Mouse (Mus musculus) bone marrow macrophage, adult 2 months (primary cell): ENCODE results near the gene Asl.

Experiments used
- CTCF ChIP-seq: IDR thresholded peaks from 2 replicates; pipeline ENCODE4 v1.5.1; 2012; ENCODE audit warnings: low read depth, mild to moderate bottlenecking, low read length, moderate library complexity
- POLR2A ChIP-seq: IDR thresholded peaks from 2 replicates; pipeline ENCODE4 v1.6.1; 2012; ENCODE audit warnings: mild to moderate bottlenecking, low read depth, low read length, borderline replicate concordance

DNA sequence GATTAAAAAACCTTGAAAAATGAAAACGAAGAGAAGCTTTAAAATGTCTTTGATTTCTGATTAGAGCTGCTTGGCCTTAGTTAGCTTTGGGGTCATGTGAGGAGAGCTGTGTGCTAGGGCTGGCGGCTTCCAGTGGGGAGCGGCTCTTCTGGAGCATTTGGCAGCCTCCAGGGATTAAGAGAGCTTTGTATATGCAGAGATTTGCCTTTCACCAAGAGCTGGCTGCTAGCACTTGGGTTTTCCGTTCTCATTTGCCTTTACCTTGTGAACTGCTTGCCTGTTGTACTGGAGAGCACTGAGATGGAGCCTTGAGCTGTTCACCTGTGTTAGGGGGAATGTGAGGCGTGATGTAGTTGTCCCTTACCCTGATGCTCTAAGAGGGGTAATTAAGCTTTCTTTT, 23.5 kb upstream of the Asl start:
- TF ChIP-seq CTCF (no peak), POLR2A (no peak)
